Mouse (Mus musculus): ENCODE data around the gene Islr. TPM values are rescaled to one million over a fixed set of nuclear protein-coding genes. Genes with fewer than 3 reads are reported as not detected.

Islr gene
- total and polyA plus RNA-seq, 3 experiments: not detected

DNA sequence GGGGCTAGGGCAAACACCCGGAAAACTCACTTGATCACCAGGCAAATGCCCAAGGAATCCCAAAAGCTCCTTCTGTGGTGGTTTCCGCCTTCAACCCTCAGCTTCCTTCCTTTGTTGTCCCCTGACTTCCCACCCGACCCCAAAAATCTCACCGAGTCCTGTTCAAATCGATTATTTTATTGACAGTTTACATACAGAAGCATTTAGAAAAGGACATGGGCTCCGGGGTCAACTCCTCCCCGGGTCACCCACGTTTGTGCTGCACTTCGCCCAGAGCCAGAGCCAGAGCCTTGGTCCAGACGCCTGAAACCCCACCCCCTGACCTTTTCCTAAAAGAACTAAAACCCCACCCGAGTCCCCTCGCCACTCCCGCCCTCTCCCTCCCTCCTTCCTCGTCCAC lies 8.0 kb downstream of the Islr start:
- Histone ChIP-seq H3K79me2 (ENCODE audit: control insufficient read depth, insufficient read depth, low read length, poor library complexity) (no peaks in the 10 kb centered on the region), H3K9ac (ENCODE audit: control insufficient read depth, low read depth, low read length, poor library complexity, severe bottlenecking) (no peak overlapping the region), H3K27me3 (ENCODE audit: control insufficient read depth in 1 of 2, insufficient read depth in 2 of 2, low read length in 2 of 2) (peaks cover 7 to 10% of the 10 kb centered on the region in 2 experiments), H3K36me3 (ENCODE audit: control insufficient read depth in 1 of 2, insufficient read depth in 2 of 2, low read length in 2 of 2) (no peaks in the 10 kb centered on the region), H3K27ac (ENCODE audit: control insufficient read depth, low read depth, low read length) (no peak overlapping the region), H3K9me3 (replicated peaks; ENCODE audit: insufficient read depth, low read length) (no peaks in the 10 kb centered on the region), H3K4me1 (ENCODE audit: control insufficient read depth in 1 of 2, insufficient read depth in 2 of 2, low read length in 2 of 2) (no peaks in the 10 kb centered on the region), H3K4me3 (ENCODE audit: control insufficient read depth in 1 of 2, insufficient read depth in 1 of 2, low read depth in 2 of 2, low read length in 2 of 2) (no peak overlapping the region)
- TF ChIP-seq MYB (IDR thresholded peaks at IDR 0.05; ENCODE audit: low read depth, low read length): no peak
- no peak for TF ChIP-seq ZKSCAN1 (IDR thresholded peaks at IDR 0.05; ENCODE audit: low read depth, low read length)
- TF ChIP-seq MAFK (IDR thresholded peaks at IDR 0.05; ENCODE audit: borderline replicate concordance, low read depth, low read length): no peak
- no peak for DNase-seq (ENCODE audit: low read depth, low spot score)

DNA sequence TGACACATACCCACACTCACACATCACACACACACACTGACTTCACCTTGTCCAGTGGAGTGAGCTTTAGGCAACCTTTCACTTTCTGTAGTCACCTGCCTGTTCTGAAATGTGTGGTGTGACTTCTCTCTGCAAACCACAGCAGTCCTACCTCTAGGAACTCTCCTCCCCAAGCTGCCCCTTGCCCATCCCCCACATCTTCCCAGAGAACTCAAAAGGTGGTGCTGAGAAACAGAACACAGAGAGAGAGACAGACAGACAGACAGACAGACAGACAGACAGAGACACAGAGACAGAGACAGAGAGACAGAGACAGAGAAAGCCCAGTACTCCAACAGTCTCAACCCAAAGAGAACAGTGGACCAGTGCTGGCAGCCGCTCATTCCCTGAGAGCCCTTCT lies 8.4 kb downstream of the Islr start:
- no peaks in the 10 kb centered on the region for H3K36me3 ChIP-seq (ENCODE audit: control insufficient read depth in 1 of 2, insufficient read depth in 2 of 2, low read length in 2 of 2)

DNA sequence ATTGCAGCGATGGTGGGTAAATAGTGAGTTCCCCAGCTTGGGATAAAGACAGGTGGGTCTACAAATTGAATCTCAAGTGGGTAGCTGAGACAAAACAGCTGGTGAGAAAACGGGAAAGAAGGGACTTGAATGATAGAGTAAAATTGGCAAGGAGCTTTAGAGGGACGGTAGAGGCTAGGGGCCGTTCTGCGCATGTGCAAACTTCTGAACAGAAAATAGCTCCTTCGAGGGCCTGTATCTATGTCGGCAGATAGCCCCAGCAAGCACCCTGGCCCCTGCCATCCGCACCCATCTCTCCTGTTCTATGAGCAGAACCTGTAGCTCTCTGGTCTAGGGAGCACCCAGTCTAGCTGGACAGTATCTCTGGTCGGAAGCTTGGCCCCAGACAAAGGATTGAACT lies 9.9 kb downstream of the Islr start:
- TF ChIP-seq E2F4 (IDR thresholded peaks at IDR 0.05; ENCODE audit: borderline replicate concordance, low read depth, low read length) (no peak), USF2 (IDR thresholded peaks at IDR 0.05; ENCODE audit: borderline replicate concordance in 1 of 2, insufficient read depth in 1 of 2, low read depth in 1 of 2, low read length in 2 of 2) (no peak), HCFC1 (IDR thresholded peaks at IDR 0.05; ENCODE audit: low read depth, low read length) (no peak), MYC (IDR thresholded peaks at IDR 0.05; ENCODE audit: low read depth, low read length) (no peak), CHD2 (IDR thresholded peaks at IDR 0.05; ENCODE audit: low read length) (no peak), MAZ (IDR thresholded peaks at IDR 0.05; ENCODE audit: low read depth, low read length) (no peak), ETS1 (IDR thresholded peaks at IDR 0.05; ENCODE audit: low read depth, low read length) (no peak), POLR2A (IDR thresholded peaks at IDR 0.05; ENCODE audit: control insufficient read depth in 1 of 2, insufficient read depth in 1 of 2, low read depth in 1 of 2, low read length in 2 of 2, poor library complexity in 1 of 2) (no peak), NELFE (IDR thresholded peaks at IDR 0.05; ENCODE audit: low read depth, low read length) (no peak), JUND (IDR thresholded peaks at IDR 0.05; ENCODE audit: low read depth, low read length) (no peak), ZNF384 (IDR thresholded peaks at IDR 0.05; ENCODE audit: low read depth, low read length) (no peak)
- Histone ChIP-seq H3K79me2 (ENCODE audit: control insufficient read depth, insufficient read depth, low read length, poor library complexity) (no peaks in the 10 kb centered on the region), H3K9me3 (replicated peaks; ENCODE audit: insufficient read depth, low read length) (no peaks in the 10 kb centered on the region), H3K36me3 (ENCODE audit: control insufficient read depth in 1 of 2, insufficient read depth in 2 of 2, low read length in 2 of 2) (no peaks in the 10 kb centered on the region), H3K4me1 (ENCODE audit: control insufficient read depth in 1 of 2, insufficient read depth in 2 of 2, low read length in 2 of 2) (no peaks in the 10 kb centered on the region), H3K27ac (ENCODE audit: control insufficient read depth, low read depth, low read length) (no peak overlapping the region), H3K27me3 (ENCODE audit: control insufficient read depth in 1 of 2, insufficient read depth in 2 of 2, low read length in 2 of 2) (peaks cover 10 to 15% of the 10 kb centered on the region in 2 experiments), H3K4me3 (ENCODE audit: control insufficient read depth in 1 of 2, insufficient read depth in 1 of 2, low read depth in 2 of 2, low read length in 2 of 2) (no peak overlapping the region), H3K9ac (ENCODE audit: control insufficient read depth, low read depth, low read length, poor library complexity, severe bottlenecking) (no peak overlapping the region)
- no peak for DNase-seq (ENCODE audit: low read depth, low spot score)

More for the DNA sequence above, 8.4 kb downstream of the Islr start:
- no peaks in the 10 kb centered on the region for H3K79me2 ChIP-seq (ENCODE audit: control insufficient read depth, insufficient read depth, low read length, poor library complexity)
- no peak for TF ChIP-seq CHD2 (IDR thresholded peaks at IDR 0.05; ENCODE audit: low read length)
- no peak for TF ChIP-seq E2F4 (IDR thresholded peaks at IDR 0.05; ENCODE audit: borderline replicate concordance, low read depth, low read length)
- TF ChIP-seq RCOR1 (IDR thresholded peaks at IDR 0.05; ENCODE audit: low read depth, low read length): no peak
- TF ChIP-seq JUND (IDR thresholded peaks at IDR 0.05; ENCODE audit: low read depth, low read length): no peak
- TF ChIP-seq SIN3A (IDR thresholded peaks at IDR 0.05; ENCODE audit: low read length): no peak
- no peak for TF ChIP-seq GABPA (IDR thresholded peaks at IDR 0.05; ENCODE audit: low read depth, low read length)
- TF ChIP-seq USF2 (IDR thresholded peaks at IDR 0.05; ENCODE audit: borderline replicate concordance in 1 of 2, insufficient read depth in 1 of 2, low read depth in 1 of 2, low read length in 2 of 2): no peak
- TF ChIP-seq ZMIZ1 (IDR thresholded peaks at IDR 0.05; ENCODE audit: low read depth, low read length): no peak
- TF ChIP-seq MYC (IDR thresholded peaks at IDR 0.05; ENCODE audit: low read depth, low read length): no peak
- TF ChIP-seq ZKSCAN1 (IDR thresholded peaks at IDR 0.05; ENCODE audit: low read depth, low read length): no peak
- TF ChIP-seq TBP (IDR thresholded peaks at IDR 0.05; ENCODE audit: low read depth, low read length): no peak
- no peak for TF ChIP-seq GATA1 (IDR thresholded peaks at IDR 0.05; ENCODE audit: low read depth, low read length)
- TF ChIP-seq EP300 (IDR thresholded peaks at IDR 0.05; ENCODE audit: low read depth in 1 of 2, low read length in 2 of 2): no peak
- no peak for TF ChIP-seq BHLHE40 (IDR thresholded peaks at IDR 0.05; ENCODE audit: borderline replicate concordance, low read depth, low read length)
- TF ChIP-seq CTCF (IDR thresholded peaks at IDR 0.05 in 2 of 3, conservative IDR thresholded peaks at IDR 0.05 in 1 of 3; ENCODE audit: control insufficient read depth in 1 of 3, insufficient read depth in 1 of 3, low read depth in 2 of 3, low read length in 3 of 3, poor library complexity in 1 of 3, severe bottlenecking in 1 of 3): no peak
- TF ChIP-seq MAZ (IDR thresholded peaks at IDR 0.05; ENCODE audit: low read depth, low read length): no peak
- no peak overlapping the region for H3K9ac ChIP-seq (ENCODE audit: control insufficient read depth, low read depth, low read length, poor library complexity, severe bottlenecking)
- H3K27me3 ChIP-seq (ENCODE audit: control insufficient read depth in 1 of 2, insufficient read depth in 2 of 2, low read length in 2 of 2): peaks cover 10 to 15% of the 10 kb centered on the region in 2 experiments
- no peak overlapping the region for H3K27ac ChIP-seq (ENCODE audit: control insufficient read depth, low read depth, low read length)
- H3K4me1 ChIP-seq (ENCODE audit: control insufficient read depth in 1 of 2, insufficient read depth in 2 of 2, low read length in 2 of 2): no peaks in the 10 kb centered on the region
- no peaks in the 10 kb centered on the region for H3K9me3 ChIP-seq (replicated peaks; ENCODE audit: insufficient read depth, low read length)
- H3K4me3 ChIP-seq (ENCODE audit: control insufficient read depth in 1 of 2, insufficient read depth in 1 of 2, low read depth in 2 of 2, low read length in 2 of 2): no peak overlapping the region
- DNase-seq (ENCODE audit: low read depth, low spot score): no peak

Measured in MEL (cell line).